Mouse (Mus musculus) granulocyte monocyte progenitor cell, adult 5-6 weeks (primary cell): Measurements from ENCODE around the gene Gm49027. TPM values are rescaled to one million over a fixed set of nuclear protein-coding genes. Genes with fewer than 3 reads are reported as not detected.
A peak's percentile ranks its signal among the peaks of the same experiment; 100 is the strongest.
"Not testable (repeated sequence)": the region's sequence is repeated elsewhere in the genome, so short reads cannot be mapped to it uniquely, and the experiment has no call there.

ENCODE experiments used
- ATAC-seq: replicated peaks from 2 replicates; pipeline ENCODE4 v1.8.0; 2016; ENCODE audit warnings: mild to moderate bottlenecking, moderate TSS enrichment, inconsistent platforms; ENCODE audit not compliant: poor library complexity, severe bottlenecking
- total RNA-seq, 2 experiments: library from RNA; stranded (forward) in 1 of 2; stranded (reverse) in 1 of 2; fragments of 200-712, 200-1000 nt in 1 of 2; fragments of >200 nt in 1 of 2; fragmentation: Nextera tagmentation in 1 of 2; gene quantifications; 2 replicates each; pipeline ENCODE4 v1.2.3; 2014 to 2017

The Gm49027 gene
- not detected in 2 replicates for total RNA-seq (2014; fragmentation: Nextera tagmentation)
- not detected in 2 replicates for total RNA-seq (2017)

DNA sequence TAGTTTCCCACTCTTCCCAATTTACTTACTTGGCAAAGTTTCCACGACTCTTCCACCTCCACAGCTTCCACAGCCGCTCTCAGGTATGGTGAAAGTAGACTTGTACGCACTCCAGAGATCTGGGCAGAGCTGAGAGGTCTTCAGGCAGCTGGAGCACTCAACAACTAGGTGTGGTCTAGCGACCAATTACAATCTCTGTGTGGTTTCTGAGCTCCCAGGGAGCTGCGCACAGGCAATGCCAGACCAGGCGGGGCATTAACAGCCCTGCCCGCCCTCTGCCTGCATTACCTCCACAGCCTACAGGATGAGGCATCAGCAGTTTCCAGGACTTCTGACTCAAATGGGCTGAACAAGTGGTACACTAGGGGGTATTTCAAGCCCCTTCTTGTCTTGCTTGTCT lies at the start of gene Gm49027:
Gene Gm49027 (minus strand): TSS at position 208 of the 400 bp plus-strand sequence.
- no peak for ATAC-seq

DNA sequence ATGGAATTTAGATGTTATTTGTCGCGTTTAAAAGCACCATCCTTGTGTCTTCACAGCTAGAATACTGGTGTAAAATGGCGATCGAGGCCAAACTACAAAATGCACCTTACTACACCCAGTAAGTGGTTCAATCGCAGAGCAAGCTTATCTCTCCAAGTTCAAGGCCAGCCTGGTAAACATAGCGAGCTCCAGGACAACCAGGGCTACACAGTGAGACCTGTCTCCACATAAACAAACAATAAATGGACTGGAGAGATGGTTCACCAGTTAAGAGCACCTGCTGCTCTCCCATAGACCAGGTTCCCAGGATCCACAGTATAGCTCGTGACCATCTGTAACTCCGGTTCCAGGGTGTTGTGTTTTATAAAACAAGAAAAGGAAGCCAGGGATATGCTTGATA lies 48.1 kb upstream of the Gm49027 start:
- ATAC-seq, result no peak

GRCm38 (mm10) chr5:123572357-123573186 lies 47.3 kb upstream of the Gm49027 start, which contains the start of gene Vps33a:
TSS of gene Vps33a (minus strand) at chr5:123573038.
- peak; percentile 96 for ATAC-seq

- ATAC-seq, result no peak
These were observed 35.8 kb upstream of the Gm49027 start for GRCm38 (mm10) chr5:123561128-123561527.

DNA sequence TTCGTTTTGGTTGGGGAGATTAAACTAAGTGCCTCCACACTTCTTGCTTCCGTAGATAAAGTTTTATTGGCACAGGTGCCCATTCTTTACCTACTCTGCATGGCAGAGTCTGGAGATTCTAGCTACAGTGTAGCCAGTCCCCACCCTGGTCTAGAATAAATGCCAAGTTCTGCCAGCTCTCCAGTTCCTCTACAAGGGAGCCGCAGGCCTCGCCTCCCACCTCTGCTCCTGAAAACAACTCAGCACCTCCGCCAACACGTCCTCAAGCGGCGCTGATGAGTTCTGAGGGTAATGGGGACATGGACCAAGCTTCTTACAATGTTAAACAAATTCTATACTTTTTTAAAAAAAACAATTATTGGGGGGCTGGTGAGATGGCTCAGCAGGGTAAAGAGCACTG lies 34.3 kb upstream of the Gm49027 start:
- no peak for ATAC-seq

DNA sequence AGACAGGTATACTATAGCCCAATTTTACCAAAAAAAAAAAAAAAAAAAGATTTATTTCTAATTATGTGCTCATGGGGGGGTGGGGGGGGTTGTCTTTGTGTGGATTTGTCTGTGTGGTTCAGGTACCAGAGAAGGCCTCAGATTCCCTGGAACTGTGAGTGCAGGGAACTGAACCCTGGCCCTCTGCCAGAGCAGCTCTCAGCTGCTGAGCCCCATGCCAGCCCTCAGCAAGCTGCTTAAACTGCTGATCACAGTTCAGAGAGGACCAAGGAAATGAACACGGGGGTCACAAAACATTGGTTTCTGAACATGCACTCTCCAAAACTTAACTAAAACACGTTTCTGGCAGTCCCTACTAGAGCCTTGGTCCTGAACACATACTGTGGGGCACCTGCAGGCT lies 31.2 kb upstream of the Gm49027 start:
- ATAC-seq, result no peak

GRCm38 (mm10) chr5:123555693-123556092 lies 30.4 kb upstream of the Gm49027 start:
- no peak for ATAC-seq

DNA sequence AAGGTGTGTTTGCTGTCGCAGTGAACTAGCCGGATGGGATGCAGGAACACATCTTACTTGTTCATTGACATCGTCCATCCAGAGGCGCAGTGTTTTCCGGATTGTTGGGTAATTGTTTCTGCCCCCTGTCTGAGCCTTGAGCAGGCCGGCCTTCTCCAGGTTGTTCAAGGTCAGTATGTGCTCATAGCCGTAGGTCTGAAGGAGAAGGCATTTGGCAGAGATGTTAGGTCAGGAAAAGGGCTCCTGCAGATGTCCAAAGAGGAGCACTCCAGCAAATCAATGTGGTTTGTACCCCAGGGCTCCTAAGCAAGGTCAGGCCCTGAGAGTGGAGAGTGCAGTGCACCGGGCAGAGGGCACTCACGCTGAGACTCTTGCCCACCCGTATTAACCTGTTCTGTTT lies 8.5 kb upstream of the Gm49027 start:
- ATAC-seq, result no peak

DNA sequence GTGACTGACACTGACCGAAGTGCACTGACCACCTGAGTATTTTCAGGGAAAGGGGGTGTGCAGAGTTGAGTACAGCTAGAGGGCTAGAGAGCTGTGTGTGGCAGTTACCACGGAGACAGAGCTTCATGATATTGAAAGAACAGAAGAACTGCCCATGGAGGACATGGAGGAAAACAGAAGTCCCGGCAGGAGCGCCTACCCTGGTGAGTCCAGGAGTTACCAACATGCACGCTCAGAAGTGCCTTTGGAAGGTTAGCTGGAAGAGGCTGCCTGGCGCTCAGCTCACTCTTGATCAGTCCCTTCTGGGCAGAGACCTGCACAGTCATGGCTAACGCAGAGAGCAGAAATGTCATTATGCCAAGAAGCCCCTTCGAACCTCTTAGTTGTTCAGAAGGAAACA lies 4.8 kb upstream of the Gm49027 start:
- ATAC-seq, result no peak

DNA sequence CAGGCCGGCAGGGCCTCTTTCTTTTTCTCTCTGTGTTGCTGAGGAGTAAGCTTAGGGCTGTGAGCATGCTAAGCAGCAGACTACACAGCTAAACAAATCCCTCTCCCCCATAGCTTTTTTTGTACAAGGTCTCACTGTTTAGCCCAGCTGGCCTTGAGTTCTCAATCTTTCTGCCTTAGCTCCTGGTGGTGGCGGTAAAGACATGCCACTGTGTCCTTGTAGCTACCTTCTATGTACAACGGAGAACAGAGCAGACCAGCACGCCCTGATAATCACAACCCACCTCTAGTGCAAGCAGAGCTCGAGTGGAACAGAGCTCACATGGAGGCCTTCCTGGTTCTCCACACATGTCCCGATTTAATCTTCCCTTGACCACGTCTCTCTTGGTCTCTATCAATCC lies 3.4 kb upstream of the Gm49027 start:
- no peak for ATAC-seq

GRCm38 (mm10) chr5:123525916-123526495 lies 718 bp upstream of the Gm49027 start:
- ATAC-seq, result no peak

DNA sequence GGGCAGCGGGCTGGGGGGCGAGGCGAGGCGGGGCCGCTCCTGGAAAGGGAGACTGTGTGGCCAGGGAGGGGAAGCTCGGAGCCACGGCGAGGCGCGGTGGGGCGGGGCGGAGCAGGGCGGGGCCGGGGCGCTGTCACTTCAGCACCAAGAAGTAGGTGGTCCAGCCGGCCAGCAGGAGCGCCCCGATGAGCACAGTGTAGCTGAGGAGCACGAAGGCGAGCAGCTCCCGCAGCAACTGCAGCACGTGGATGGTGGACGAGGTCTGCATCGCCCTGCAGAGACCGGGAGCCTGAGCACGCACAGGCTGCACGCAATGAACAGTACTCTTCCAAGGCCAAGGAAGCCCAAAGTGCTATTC lies 916 bp downstream of the Gm49027 start:
- peak; percentile 80 for ATAC-seq

- peak; percentile 94 for ATAC-seq
These were observed 1.4 kb downstream of the Gm49027 start, which contains the start of gene Diablo for GRCm38 (mm10) chr5:123523692-123524392. TSS of gene Diablo (minus strand) at chr5:123524176.

- ATAC-seq, result no peak
These were observed 3.1 kb downstream of the Gm49027 start for GRCm38 (mm10) chr5:123522166-123522565.

DNA sequence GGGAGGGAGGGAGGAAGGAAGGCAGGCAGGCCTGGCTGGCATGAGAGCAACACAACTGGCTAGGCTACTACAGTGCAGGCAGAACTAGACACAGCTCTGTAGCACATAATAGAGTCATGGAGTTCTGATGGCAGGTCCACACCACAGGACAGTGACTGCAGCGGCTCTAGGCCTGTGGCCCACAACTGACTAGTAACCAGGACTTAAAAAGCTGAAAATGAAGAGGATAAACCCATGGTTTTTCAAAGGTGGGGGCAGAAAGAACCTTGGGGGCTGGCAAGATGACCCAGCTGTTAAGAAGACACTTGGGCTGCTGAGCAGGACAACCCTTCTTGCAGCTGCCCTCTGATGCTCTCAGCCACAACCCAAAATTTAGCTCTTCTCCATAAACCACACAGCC lies 3.7 kb downstream of the Gm49027 start:
- ATAC-seq, result no peak

DNA sequence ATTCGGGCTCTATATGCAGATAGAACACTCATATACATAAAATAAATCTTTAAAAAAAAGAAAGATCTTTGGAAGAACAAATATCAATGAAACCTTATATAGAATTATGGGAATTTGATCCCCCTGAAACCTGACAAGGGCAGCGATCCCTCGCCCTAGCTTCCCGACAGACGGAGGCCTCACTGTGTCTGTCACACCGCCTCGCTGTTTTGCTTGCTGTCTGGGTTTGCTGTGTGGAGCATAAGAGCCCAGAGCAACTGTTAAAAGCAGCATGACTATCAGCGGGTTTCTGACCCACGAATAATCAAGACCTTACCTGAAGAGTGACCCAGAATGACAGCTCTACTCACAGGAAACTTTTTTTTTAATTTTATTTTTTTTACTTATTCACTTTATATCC lies 4.6 kb downstream of the Gm49027 start:
- no peak for ATAC-seq

DNA sequence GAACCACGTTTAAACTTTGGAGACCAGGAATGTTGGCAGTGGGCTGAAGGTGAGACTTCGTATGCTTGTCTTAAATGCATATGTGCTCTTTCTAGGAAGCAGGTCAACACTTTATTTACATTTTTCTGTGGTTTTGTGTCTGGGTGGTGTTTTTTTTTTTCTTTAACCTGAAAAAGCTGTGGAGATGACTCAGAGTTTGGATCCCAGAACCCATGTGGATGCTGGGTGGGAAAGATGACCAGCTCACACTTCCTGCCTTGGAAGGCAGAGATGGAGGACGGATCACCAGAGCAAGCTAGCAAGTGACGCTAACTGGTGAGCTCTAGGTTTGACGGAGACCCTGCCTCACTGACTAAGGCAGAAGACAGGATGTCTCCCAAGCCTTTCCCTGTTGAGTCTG lies 10.4 kb downstream of the Gm49027 start:
- no peak for ATAC-seq

GRCm38 (mm10) chr5:123512102-123512501 lies 13.2 kb downstream of the Gm49027 start:
- ATAC-seq, result no peak

DNA sequence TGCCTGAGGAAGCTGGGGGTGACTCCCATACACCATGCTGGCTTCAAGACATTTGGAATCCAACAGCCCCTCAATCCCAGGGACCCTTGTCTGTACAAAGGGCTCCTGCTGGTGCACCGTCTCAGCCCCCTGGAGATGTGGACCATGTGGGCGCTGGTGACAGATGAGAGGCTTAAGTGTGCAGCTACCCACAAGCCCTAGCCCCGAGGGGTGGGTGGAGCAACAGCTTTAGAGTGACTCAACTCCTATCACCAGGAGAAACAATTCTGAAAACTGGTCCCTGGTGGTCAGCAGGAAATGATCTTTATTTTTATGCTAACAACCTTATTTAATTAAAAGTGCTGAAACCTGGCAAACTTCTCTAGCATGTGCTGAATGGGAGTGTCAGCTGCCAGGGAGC lies 13.9 kb downstream of the Gm49027 start:
- not testable (repeated sequence) for ATAC-seq

DNA sequence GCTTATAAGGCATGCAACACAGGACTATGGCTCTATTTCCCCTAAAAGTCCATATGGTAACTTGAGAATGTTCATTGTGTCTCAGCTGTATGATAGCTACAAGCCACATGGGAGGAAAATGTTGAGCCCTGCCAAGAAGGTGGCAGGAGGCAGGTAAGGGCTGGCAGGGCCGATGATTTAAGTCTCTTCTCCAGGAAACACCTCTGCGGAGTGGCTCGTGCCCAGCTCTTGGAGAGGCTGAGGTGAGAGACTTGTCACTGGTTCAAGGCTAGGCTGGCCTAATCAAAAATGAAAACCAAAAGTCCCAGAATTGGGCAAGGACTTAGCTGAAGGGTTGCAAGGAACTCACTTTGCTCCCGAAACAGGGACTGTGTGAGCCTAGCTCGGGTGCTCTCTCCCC lies 15.1 kb downstream of the Gm49027 start, which contains the start of gene B3gnt4:
Gene B3gnt4 (plus strand): TSS at position 301 of the 400 bp plus-strand sequence.
- no peak for ATAC-seq

GRCm38 (mm10) chr5:123508921-123509320 lies 16.4 kb downstream of the Gm49027 start:
- no peak for ATAC-seq
